Mouse (Mus musculus) olfactory bulb, adult 2 months (tissue): ENCODE measurements around the gene Fam25c.

ENCODE experiments used
- CTCF ChIP-seq: fragments of 200-500 bp; IDR thresholded peaks from 2 replicates; pipeline ENCODE4 v1.5.1; 2012; ENCODE audit warnings: low read depth, mild to moderate bottlenecking, low read length, moderate library complexity; ENCODE audit not compliant: insufficient read depth
- POLR2A ChIP-seq: fragments of 200-500 bp; IDR thresholded peaks from 2 replicates; pipeline ENCODE4 v1.6.1; 2012; ENCODE audit warnings: mild to moderate bottlenecking, low read depth, low read length, moderate library complexity; ENCODE audit not compliant: insufficient read depth

- no peak for TF ChIP-seq POLR2A
- TF ChIP-seq CTCF, result no peak
Measured at GRCm38 (mm10) chr14:34326606-34327005, 28.6 kb downstream of the Fam25c start.
